15 mouse cellular contexts compared by ENCODE assay signal in genomic region chr5:124951333-124951732, GRCm38 (mm10). TPM values are rescaled to one million over a fixed set of nuclear protein-coding genes. Genes with fewer than 3 reads are reported as not detected.
A peak's percentile ranks its signal among the peaks of the same experiment; 100 is the strongest.
DNase-seq lines count a peak whose midpoint lies in the region; ATAC-seq and TF ChIP-seq lines count a peak whose summit lies in the region.
"Had no signal": no experiment of that assay in that cellular context is flagged by ENCODE, and none has a peak within 500 bp of the region (broad histone marks: within the 10 kb centered on the region; RNA-seq: fewer than 3 reads in every experiment).

No protein-coding gene starts in this region.

- 55% methylated on average over 17 of the region's 17 CpGs for WGBS in hindbrain, embryonic 12.5 days
- 59% methylated on average over 17 of the region's 17 CpGs for whole genome bisulfite sequencing in hindbrain, embryonic 16.5 days
- WGBS in embryonic facial prominence, embryonic 12.5 days: 61% methylated on average over 17 of the region's 17 CpGs
- 46% methylated on average over 17 of the region's 17 CpGs for WGBS in hindbrain, postnatal 0 days

- no peak overlapping the region for H3K9ac ChIP-seq in hindbrain, embryonic 12.5 days
- H3K9ac ChIP-seq in hindbrain, embryonic 16.5 days (ENCODE audit: low read depth, low read length): no peak overlapping the region
- no peak overlapping the region for H3K9ac ChIP-seq in ES-E14 (ENCODE audit: insufficient read depth, low read depth, low read length, poor library complexity, severe bottlenecking)
- no peak overlapping the region for H3K9ac ChIP-seq in embryonic facial prominence, embryonic 12.5 days
- no peak overlapping the region for H3K9ac ChIP-seq in hindbrain, postnatal 0 days (replicated peaks; ENCODE audit: low read length)
- H3K9ac ChIP-seq: heart, embryonic 15.5 days; liver, embryonic 15.5 days; midbrain, embryonic 13.5 days had no signal

- no peak for ATAC-seq in hindbrain, embryonic 12.5 days (ENCODE audit: low FRiP score)
- ATAC-seq in hindbrain, embryonic 16.5 days: no peak
- ATAC-seq in embryonic facial prominence, embryonic 12.5 days (ENCODE audit: insufficient number of reproducible peaks, insufficient read depth, low FRiP score, low TSS enrichment): no peak
- no peak for ATAC-seq in hindbrain, postnatal 0 days
- ATAC-seq: midbrain, embryonic 13.5 days; Patski had no signal

- H3K36me3 ChIP-seq in hindbrain, embryonic 12.5 days: no peaks in the 10 kb centered on the region
- H3K36me3 ChIP-seq in hindbrain, embryonic 16.5 days (ENCODE audit: control insufficient read depth, insufficient read depth, low read length): no peaks in the 10 kb centered on the region
- H3K36me3 ChIP-seq in ES-E14 (ENCODE audit: control insufficient read depth, insufficient read depth, low read length, poor library complexity, severe bottlenecking): no peaks in the 10 kb centered on the region
- no peaks in the 10 kb centered on the region for H3K36me3 ChIP-seq in embryonic facial prominence, embryonic 12.5 days
- no peaks in the 10 kb centered on the region for H3K36me3 ChIP-seq in hindbrain, postnatal 0 days (ENCODE audit: insufficient read depth, low read length)
- H3K36me3 ChIP-seq: heart, embryonic 15.5 days; liver, embryonic 15.5 days; midbrain, embryonic 13.5 days had no signal

- no peak for TF ChIP-seq CTCF in hindbrain, postnatal 0 days (IDR thresholded peaks at IDR 0.05; ENCODE audit: low read depth)

- peak overlapping the region; percentile 41; the same call in 1 of the 2 replicates for H3K27ac ChIP-seq in hindbrain, embryonic 12.5 days
- no peak overlapping the region for H3K27ac ChIP-seq in hindbrain, embryonic 16.5 days (ENCODE audit: low read depth, low read length)
- no peak overlapping the region for H3K27ac ChIP-seq in ES-E14 (ENCODE audit: insufficient read depth, low read depth, low read length, poor library complexity, severe bottlenecking)
- peak overlapping the region; percentile 92 for H3K27ac ChIP-seq in embryonic facial prominence, embryonic 12.5 days
- no peak overlapping the region for H3K27ac ChIP-seq in hindbrain, postnatal 0 days
- H3K27ac ChIP-seq: heart, embryonic 15.5 days; liver, embryonic 15.5 days; midbrain, embryonic 13.5 days had no signal

- DNase-seq in ES-E14 (ENCODE audit: low read depth, low spot score): no peak
- DNase-seq in hindbrain, postnatal 0 days (ENCODE audit: low spot score): peak; percentile 25
- no peak for DNase-seq in thymus, postnatal 36 days
- no peak for DNase-seq in adrenal gland, postnatal 10 days
- DNase-seq: adrenal gland, adult 2 months; gastrocnemius, postnatal 25 days; lung, postnatal 36 days; right cerebral cortex, postnatal 14 days had no signal

- in situ Hi-C loops in ES-E14 (cut with MboI; ENCODE audit: low sequenced_read_pairs in 2 of 2, unreplicated experiment in 2 of 2): no loop called here

- no peaks in the 10 kb centered on the region for H3K27me3 ChIP-seq in hindbrain, embryonic 12.5 days
- no peaks in the 10 kb centered on the region for H3K27me3 ChIP-seq in hindbrain, embryonic 16.5 days (replicated peaks; ENCODE audit: control insufficient read depth, insufficient read depth, low read length)
- H3K27me3 ChIP-seq in embryonic facial prominence, embryonic 12.5 days: no peaks in the 10 kb centered on the region
- H3K27me3 ChIP-seq in hindbrain, postnatal 0 days (ENCODE audit: insufficient read depth, low read length): no peaks in the 10 kb centered on the region
- H3K27me3 ChIP-seq: heart, embryonic 15.5 days; liver, embryonic 15.5 days; midbrain, embryonic 13.5 days; Patski had no signal

- no peak overlapping the region for H3K4me2 ChIP-seq in hindbrain, embryonic 12.5 days (replicated peaks)
- H3K4me2 ChIP-seq in hindbrain, embryonic 16.5 days (ENCODE audit: low read length): no peak overlapping the region
- peak overlapping the region; percentile 15; the same call in 1 of the 2 replicates for H3K4me2 ChIP-seq in embryonic facial prominence, embryonic 12.5 days (replicated peaks)
- no peak overlapping the region for H3K4me2 ChIP-seq in hindbrain, postnatal 0 days (ENCODE audit: low read depth, low read length)
- H3K4me2 ChIP-seq: heart, embryonic 15.5 days; liver, embryonic 15.5 days; midbrain, embryonic 13.5 days had no signal

- H3K4me3 ChIP-seq in hindbrain, embryonic 12.5 days: no peak overlapping the region
- H3K4me3 ChIP-seq in hindbrain, embryonic 16.5 days (ENCODE audit: low read length): no peak overlapping the region
- no peak overlapping the region; a peak in 1 of 4 replicates for H3K4me3 ChIP-seq in ES-E14 (ENCODE audit: insufficient read depth in 1 of 2, low read depth in 1 of 2, low read length in 2 of 2, poor library complexity in 1 of 2, severe bottlenecking in 1 of 2)
- no peak overlapping the region for H3K4me3 ChIP-seq in embryonic facial prominence, embryonic 12.5 days
- H3K4me3 ChIP-seq in hindbrain, postnatal 0 days (ENCODE audit: low read length): no peak overlapping the region
- H3K4me3 ChIP-seq: heart, embryonic 15.5 days; liver, embryonic 15.5 days; midbrain, embryonic 13.5 days had no signal

- H3K9me3 ChIP-seq in hindbrain, embryonic 12.5 days (replicated peaks): peaks cover 11% of the 10 kb centered on the region; the same call in 1 of the 2 replicates
- 0 out of 2 replicates have a peak, but pooled peaks cover 2% of the 10 kb centered on the region for H3K9me3 ChIP-seq in hindbrain, embryonic 16.5 days (ENCODE audit: control insufficient read depth, low read length)
- no peaks in the 10 kb centered on the region for H3K9me3 ChIP-seq in ES-E14 (ENCODE audit: control insufficient read depth, insufficient read depth, low read depth, low read length)
- peaks cover 7% of the 10 kb centered on the region; the same call in 1 of the 2 replicates for H3K9me3 ChIP-seq in embryonic facial prominence, embryonic 12.5 days
- no peaks in the 10 kb centered on the region for H3K9me3 ChIP-seq in hindbrain, postnatal 0 days (ENCODE audit: low read length)
- H3K9me3 ChIP-seq: heart, embryonic 15.5 days; liver, embryonic 15.5 days had no signal

- H3K4me1 ChIP-seq in hindbrain, embryonic 12.5 days: 0 out of 2 replicates have a peak, but pooled peaks cover 6% of the 10 kb centered on the region
- peaks cover 8% of the 10 kb centered on the region for H3K4me1 ChIP-seq in hindbrain, embryonic 16.5 days (ENCODE audit: control insufficient read depth, insufficient read depth, low read depth, low read length)
- H3K4me1 ChIP-seq in ES-E14 (ENCODE audit: control insufficient read depth in 2 of 2, insufficient read depth in 2 of 2, low read length in 2 of 2, poor library complexity in 1 of 2): peaks cover 3 to 8% of the 10 kb centered on the region in 2 experiments; a peak in 1 of 4 replicates
- H3K4me1 ChIP-seq in embryonic facial prominence, embryonic 12.5 days: peaks cover 29% of the 10 kb centered on the region
- peaks cover 3% of the 10 kb centered on the region; the same call in 1 of the 2 replicates for H3K4me1 ChIP-seq in hindbrain, postnatal 0 days (ENCODE audit: insufficient read depth, low read length)
- H3K4me1 ChIP-seq: heart, embryonic 15.5 days; liver, embryonic 15.5 days had no signal

TF ChIP-seq in ES-E14, 5 proteins besides CTCF, POLR2A, EP300 and RAD21:
- TF ChIP-seq ZNF384 (IDR thresholded peaks at IDR 0.05; ENCODE audit: low read depth, low read length): peak; percentile 95
- no peak for TF ChIP-seq HCFC1 (IDR thresholded peaks at IDR 0.05; ENCODE audit: borderline replicate concordance, insufficient read depth, low read length)

RNA-seq across cellular contexts. Expression of gene Rflna, which starts 51.7 kb away (rescaled TPM):
- 25.0 and 34.1 TPM in 2 replicates for polyA plus RNA-seq in hindbrain, embryonic 12.5 days (2016; fragmentation: Nextera tagmentation; extraction: Ambion mirVana)
- 6.8 and 6.9 TPM in 2 replicates for polyA plus RNA-seq in hindbrain, embryonic 16.5 days (2015; fragmentation: Nextera tagmentation; extraction: Ambion mirVana)
- total RNA-seq in ES-E14 (2012; rRNA removed): 0.53 and 1.5 TPM in 2 replicates
- polyA plus RNA-seq in embryonic facial prominence, embryonic 12.5 days (2016; fragmentation: Nextera tagmentation; extraction: Ambion mirVana): 27.7 and 28.6 TPM in 2 replicates
- 9.8 and 14.2 TPM in 2 replicates for total RNA-seq in hindbrain, postnatal 0 days (2014; rRNA removed)
- polyA plus RNA-seq in hindbrain, postnatal 0 days (2015; fragmentation: Nextera tagmentation; extraction: Ambion mirVana): 7.4 and 7.5 TPM in 2 replicates
- 1 to 10 TPM; 4.3 TPM for total RNA-seq in adrenal gland, postnatal 10 days (2021)

Comparison
In these comparisons a context has a peak if more than half of its experiments do, and no peak if none do; other contexts are left out.
1. H3K27ac ChIP-seq: peak in hindbrain, embryonic 12.5 days (single experiment) and embryonic facial prominence, embryonic 12.5 days (single experiment); none in hindbrain, embryonic 16.5 days (single experiment), ES-E14 (single experiment) and hindbrain, postnatal 0 days (single experiment).